Mouse (Mus musculus): ENCODE data around the gene Prpf38b. TPM values are rescaled to one million over a fixed set of nuclear protein-coding genes. Genes with fewer than 3 reads are reported as not detected.

The Prpf38b gene
- total RNA-seq (2023) = 196 TPM

DNA sequence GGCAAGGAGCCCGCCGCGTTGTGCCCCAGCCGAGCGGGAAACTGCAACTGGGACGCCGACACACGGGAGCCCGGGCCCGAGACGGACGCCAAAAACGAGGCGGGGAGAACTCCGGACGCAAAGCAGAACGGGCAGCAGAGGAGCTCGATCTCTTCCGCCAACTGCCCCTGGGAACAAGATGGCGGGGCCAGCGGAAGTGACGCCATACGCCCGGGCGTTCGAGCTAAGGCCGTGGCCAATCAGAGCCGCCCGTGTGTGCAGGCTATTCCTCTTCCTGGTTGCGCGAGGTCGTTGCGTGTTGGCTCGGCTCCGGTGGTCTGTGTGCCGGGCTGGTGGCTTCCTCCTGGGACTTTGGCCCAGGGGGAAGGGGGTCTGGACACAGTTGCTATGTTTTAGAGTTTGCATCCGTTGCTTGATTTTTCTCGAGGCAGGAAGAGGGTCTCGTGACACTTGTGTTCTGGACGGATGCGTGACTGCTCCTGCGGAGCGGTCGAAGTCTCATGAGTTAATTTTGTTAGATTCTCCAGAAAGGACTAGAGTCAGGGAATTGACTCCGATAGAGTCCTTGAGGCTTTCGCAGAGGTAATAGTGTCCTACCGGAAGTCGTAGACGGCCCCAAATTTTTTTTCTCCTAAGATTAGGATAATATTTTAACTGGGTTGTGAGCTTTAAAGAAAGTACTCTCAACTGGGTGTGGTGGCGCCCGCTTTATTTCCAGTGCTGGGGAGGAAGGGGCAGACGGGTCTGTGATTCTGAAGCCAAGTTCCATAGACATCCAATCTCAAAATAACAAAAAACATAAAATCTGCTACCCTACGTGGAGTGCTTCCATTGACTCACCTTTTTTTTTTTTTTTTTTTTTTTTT, at the start of gene Prpf38b:
TSS of gene Prpf38b (minus strand) at position 180 of the 866 bp plus-strand sequence.

DNA sequence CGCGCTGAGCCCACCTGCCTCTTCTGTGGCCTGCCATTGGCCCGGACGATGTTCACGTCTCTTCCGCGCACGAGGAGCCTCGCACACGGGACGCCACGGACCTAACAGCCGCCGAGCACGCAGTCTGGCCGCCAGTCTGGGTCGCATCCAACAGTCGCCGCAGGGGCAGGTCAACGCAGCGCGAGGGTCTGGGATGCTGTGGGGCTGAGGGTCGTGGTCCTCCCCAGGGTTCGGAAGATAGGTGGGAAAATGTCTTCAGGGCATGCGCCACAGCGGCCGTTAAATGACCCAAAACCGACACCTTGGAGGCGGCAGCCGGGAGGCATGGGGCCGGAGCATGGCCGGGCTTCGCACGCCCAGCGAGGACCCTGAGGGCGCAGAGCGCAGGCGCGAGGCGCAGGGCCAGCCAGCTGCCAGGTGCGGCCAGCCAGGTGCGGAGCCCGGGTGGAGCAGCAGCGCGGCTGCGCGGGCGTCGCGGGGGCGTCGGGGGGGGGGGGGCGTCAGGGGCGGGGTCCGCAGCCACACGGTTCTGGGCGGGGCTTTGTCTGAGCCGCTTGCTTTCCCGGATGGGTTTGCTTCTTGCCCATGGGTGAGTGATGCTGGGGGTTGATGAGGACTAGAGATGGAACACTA, 28.6 kb upstream of the Prpf38b start, which contains the start of gene Gm9857:
TSS of gene Gm9857 (minus strand) at position 445 of the 633 bp plus-strand sequence.

GRCm38 (mm10) chr3:108939573-108939972, 28.0 kb upstream of the Prpf38b start, which contains the start of gene Henmt1:
Gene Henmt1, plus strand, starts transcription at chr3:108939873.

DNA sequence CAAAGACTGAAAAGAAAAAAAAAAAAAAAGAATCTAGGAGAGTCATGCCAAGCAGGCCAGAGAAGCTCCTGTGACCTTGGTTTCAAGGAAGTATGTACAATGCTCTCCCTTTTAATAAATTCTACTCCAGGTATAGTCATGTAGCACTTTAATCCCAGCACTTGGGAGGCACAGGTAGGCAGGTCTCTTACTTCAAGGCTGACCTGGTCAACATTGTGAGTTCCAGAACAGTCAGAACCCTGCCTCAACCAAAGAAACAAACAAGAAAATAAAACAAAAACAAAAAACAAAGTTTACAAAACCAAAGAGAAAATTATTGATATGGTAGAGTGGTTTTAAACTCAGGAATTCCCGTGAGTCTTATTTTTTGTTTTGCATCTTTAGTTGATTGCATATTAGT, 21.6 kb downstream of the Prpf38b start, which contains the start of gene Fndc7:
TSS of gene Fndc7 (minus strand) at position 101 of the 400 bp plus-strand sequence.

Other genes starting within 250 kb of the Prpf38b start
- gene Gpsm2, start 189.4 kb downstream of the Prpf38b start, total RNA-seq (2023) = 7.6 TPM
- gene Aknad1, start 172.1 kb downstream of the Prpf38b start, total RNA-seq (2023) = not detected
- 71.6 TPM for gene Stxbp3, start 71.2 kb downstream of the Prpf38b start, total RNA-seq (2023)
- 0.34 TPM for gene Fndc7, start 21.7 kb downstream of the Prpf38b start, total RNA-seq (2023)
- gene Henmt1, start 28.1 kb upstream of the Prpf38b start, total RNA-seq (2023) = 0.46 TPM
- gene Gm9857, start 28.7 kb upstream of the Prpf38b start, total RNA-seq (2023) = not detected
- 10.1 TPM for gene Fam102b, start 115.9 kb upstream of the Prpf38b start, total RNA-seq (2023)
- not detected for gene Slc25a54, start 168.7 kb upstream of the Prpf38b start, total RNA-seq (2023)
- gene Slc25a24, start 211.4 kb upstream of the Prpf38b start, total RNA-seq (2023) = 3.6 TPM